Mouse (Mus musculus) liver (tissue): ENCODE measurements around the gene Mecp2.
A peak's percentile ranks its signal among the peaks of the same experiment; 100 is the strongest.
"Not testable (repeated sequence)": the region's sequence is repeated elsewhere in the genome, so short reads cannot be mapped to it uniquely, and the experiment has no call there.

Experiments
- DNase-seq: peaks from one replicate; pipeline ENCODE4 v3.0.0-alpha.2; 2020; ENCODE audit warnings: mixed read lengths

Gene Mecp2

DNA sequence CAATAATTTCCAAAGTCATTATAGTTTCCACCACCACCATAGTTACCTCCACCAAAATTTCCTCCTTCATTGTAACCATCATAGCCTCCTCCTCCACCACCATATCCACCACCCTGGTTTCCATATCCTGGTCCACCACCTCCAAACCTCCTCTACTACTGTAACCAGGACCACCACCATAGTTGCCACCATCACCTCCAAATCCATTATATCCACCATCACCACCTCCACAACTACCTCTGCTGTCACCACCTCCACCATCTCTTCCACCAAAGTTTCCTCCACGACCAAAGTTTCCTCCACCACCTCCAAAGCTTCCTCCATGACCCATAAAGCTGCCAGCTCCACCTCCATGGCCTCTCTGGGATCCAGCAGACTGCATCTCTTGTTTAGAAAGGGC lies at the start of gene Mecp2:
Mecp2 (minus strand) TSS at position 101 of the 400 bp plus-strand sequence.
- DNase-seq = not testable (repeated sequence)

DNA sequence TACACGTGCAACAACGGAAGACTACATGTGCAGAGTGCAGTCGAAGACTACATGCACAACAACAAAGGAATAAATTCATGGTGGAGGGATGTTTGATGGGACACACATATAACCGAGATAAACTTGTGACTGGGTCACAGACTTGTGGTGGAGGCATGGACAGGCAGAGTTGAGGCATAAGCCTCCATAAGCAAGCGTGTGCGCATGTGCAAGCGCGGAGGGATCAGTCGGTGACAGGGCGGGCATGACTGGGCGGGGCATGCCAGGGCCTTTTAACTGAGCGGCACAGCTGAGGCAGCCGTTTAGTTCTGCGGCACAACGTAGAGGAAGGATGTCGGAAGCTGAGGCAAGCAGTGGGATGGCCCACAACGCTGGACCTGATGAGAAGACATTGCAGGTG lies 41.8 kb upstream of the Mecp2 start, which contains the start of gene Tktl1:
Tktl1 (plus strand) TSS at position 301 of the 400 bp plus-strand sequence.
- DNase-seq = no peak

DNA sequence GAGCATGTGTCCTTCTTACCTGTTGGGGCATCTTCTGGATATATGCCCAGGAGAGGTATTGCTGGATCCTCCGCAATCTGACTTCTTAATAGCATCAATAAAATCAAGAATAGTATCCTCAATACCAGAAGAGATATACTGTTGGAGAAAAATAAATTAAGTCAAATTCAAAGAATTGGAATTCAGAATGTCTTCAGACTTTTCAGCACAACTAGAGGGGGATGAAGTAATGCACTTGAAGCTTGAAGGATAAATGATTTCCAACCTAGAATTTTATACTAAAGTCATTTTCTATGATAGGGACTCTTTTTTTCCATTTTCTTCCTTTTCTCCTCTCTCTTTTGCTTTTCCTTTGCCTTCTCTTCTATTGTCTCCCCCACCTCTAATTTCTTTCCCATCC lies 32.6 kb upstream of the Mecp2 start, which contains the start of gene Tex28:
Tex28 (minus strand) TSS at position 101 of the 400 bp plus-strand sequence.
- DNase-seq = no peak

DNA sequence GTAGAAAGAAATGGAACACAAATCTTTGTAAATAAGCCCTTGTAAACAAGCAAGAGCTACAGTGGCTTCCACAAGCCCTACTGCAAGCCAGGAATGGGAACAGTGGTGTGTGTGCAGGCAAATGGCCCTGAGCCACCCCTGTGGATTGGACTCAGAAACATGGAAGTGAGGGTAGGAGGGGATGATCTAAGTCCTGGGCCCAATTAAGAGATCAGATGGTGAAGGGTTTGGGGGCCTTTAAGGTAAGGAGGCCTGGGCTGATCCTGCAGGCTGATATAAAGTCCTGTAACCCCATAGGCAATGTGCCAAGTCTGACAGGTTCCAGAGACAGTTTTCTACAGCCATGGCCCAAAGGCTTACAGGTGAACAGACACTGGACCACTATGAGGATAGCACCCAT lies 8.0 kb downstream of the Mecp2 start, which contains the start of gene Opn1mw:
Opn1mw (plus strand) TSS at position 301 of the 400 bp plus-strand sequence.
- DNase-seq = no peak

DNA sequence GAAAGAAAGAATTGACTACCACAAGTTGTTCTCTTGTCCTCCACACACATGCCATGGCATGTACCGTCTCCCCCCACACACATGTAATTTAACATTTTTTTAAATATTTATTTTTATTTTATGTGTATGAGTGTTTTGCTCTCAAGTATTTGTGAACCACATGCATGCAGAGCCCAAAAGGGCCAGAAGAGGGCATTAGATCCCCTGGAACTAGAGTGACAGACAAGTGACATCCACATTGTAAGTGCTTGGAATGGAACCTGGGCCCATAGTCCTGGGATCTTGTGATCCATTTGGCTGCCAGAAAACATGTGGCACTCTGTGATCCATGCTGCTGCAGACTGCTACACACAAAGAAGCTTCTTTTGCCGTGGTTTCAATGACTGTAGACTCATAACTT lies 10.2 kb downstream of the Mecp2 start:
- peak; percentile 3 for DNase-seq

DNA sequence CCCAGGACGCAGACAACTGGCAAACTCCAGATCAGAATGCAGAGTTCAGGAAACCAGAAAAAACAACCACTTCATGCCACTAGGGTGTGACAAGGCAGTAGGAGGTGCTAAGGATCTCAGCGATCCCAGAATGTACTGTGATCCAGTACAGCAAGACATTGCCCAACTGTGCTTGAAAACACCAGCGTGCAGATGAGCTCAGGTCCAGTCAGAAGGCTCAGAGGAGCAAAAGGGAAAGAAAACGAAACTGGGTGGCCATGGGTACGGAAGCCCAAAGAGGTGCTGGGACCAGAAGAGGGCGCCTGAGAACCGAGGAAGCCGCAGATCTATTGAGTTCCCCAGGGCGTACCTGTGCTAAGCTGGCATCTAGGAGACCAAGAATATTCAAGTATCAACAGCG lies 19.7 kb downstream of the Mecp2 start:
- DNase-seq = peak; percentile 55

DNA sequence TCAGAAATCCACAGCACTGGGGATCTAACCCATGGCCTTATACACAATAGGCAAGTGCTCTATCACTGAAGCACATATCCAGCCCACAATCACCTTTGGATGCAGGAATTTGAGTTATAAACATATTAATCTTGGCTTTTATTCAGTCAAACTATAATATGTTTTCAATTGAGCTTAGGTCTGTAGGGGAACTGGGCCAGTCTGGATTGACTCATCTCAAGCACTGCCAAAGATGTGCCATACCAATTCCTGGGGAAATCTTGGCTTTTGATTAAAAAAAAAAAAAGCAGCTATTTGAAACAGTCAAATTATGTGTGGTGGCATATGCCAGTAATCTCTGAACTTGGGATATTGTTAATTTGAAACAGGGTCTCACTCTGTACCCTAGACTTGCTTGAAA lies 21.1 kb downstream of the Mecp2 start:
- DNase-seq = no peak

DNA sequence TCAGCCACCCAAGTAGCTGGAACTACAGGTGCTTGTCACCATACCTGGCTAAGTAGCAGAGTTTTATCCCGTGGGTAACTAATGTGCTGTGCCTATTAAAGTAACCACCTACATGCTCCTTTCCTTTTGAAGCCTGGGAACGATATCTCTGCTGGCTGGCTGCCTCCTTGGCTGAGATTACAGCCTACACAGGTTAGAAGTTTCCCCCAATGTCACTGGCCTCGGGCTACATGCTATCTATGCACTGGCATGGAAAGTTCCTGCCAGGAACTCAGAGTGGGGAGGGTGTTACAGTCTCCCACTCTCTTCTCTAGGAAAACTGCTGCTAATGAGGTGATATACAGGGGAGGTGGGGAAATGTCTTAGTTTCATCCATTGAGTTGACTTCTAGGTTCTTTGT lies 26.4 kb downstream of the Mecp2 start:
- no peak for DNase-seq

DNA sequence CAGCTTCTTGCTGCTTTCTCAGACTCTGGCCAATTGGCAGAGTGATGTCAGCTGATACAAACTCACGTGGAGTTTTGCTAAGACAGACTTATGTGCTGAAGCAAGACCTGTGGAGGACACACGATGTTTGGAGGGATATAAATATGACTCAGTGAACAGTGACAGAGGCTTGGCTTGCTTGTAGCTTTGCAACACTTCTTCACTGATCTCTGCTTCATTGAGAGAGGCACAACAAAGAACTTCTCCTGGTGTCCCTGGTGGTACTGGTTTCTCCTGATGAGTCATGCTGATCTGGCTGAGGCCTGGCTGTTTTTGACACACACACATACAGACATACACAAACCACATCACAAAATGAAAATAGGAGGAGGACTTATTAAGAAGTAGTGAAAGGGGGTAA lies 29.2 kb downstream of the Mecp2 start:
- DNase-seq = no peak

DNA sequence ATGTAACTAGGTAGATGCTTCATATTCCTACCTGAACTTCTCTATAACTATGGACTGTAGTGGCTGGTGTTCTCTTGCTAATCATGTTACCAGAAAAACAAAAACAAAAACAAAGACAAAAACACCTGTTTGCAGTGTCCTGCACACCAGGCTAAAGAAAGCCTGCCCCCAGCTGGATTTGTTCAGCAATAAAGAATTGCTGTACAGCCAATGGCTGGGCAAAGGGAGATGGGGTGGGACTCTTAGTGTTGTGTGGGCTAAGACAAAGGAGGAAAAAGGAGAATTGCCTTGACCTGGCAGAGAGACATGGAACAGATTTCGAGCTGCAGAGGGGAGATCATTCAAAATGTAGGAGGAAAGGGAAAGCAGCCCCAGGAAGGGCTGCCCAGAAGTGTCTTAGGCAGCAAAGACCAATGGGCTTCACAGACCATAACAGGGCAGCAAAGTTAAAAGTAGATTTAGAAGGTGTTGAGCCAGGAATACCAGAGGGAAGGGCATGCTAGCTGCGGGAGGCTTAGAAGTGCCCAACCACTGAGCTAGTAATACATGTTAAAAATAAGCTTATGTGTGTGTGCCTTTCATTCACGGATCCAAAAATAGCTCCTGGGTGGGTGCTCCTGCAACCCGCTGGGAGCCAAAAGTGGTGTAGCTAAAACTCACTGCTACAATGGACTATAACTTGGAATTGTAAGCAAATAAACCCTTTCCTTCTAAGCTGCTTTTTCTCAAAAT lies 31.5 kb downstream of the Mecp2 start:
- no peak for DNase-seq

DNA sequence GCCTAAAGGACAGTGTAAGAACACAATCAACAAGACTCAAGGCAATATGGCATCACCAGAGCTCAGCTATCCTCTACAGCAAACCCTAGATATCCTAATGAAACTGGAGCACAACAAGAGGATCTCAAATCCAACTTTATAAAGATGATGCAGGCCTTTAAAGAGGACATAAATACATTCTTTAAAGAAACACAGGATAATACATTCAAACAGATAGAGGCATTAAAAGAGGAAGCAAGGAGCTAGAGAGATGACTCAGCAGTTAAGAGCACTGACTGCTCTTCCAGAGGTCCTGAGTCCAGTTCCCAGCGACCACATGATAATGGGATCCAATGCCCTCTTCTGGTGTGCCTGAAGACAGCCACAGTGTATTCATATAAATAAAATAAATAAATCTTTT lies 40.0 kb downstream of the Mecp2 start:
- no peak for DNase-seq

DNA sequence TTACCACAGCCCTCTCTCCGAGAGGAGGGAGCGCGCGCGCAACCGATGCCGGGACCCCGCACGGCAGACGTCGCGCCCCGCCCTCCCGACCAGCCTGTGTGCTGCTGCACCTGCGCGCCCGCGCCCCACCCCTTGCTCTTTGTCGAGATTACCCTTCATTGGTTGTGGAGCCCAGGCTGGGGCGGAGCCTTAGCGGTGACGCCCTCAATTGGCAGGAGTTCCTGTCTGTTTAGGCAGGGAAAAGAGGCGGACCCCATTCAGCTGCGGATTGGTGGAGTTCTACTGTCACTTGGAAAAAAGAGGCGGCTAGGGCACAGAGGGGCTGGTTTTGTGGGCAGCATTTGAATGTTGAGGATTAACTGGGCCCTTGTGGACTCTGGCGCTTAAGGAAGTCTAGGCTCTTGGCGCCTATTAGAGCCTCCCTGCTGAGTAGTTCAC lies 49.5 kb downstream of the Mecp2 start:
- DNase-seq = peak; percentile 97

DNA sequence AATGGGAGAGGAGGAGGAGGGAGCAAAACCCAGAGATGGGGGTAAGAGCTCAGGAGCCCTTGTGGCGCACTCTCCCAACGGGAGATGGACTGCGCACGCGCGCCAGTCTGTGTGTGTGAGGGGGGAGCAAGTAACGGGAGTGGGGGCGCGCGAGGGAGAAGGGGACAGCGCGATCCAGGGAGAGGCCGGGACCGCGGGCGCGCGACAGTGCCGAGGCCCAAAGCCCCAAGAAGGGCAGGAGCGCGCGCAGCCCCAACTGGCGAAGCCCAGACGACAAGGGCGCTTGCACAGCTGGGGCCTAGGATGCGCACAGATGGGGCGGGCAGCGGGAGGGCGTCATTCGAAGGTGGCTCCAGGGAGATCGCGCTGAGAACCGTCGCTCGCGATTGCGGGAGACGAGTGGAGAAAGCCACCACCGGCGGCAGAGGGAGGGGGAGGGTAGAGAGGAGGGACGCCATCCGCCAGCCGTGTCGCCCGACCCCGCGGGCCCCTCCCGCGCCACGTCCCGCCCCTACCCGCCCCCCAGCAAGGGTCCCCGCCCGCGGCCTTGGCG lies 50.1 kb downstream of the Mecp2 start:
- DNase-seq = peak; percentile 88

DNA sequence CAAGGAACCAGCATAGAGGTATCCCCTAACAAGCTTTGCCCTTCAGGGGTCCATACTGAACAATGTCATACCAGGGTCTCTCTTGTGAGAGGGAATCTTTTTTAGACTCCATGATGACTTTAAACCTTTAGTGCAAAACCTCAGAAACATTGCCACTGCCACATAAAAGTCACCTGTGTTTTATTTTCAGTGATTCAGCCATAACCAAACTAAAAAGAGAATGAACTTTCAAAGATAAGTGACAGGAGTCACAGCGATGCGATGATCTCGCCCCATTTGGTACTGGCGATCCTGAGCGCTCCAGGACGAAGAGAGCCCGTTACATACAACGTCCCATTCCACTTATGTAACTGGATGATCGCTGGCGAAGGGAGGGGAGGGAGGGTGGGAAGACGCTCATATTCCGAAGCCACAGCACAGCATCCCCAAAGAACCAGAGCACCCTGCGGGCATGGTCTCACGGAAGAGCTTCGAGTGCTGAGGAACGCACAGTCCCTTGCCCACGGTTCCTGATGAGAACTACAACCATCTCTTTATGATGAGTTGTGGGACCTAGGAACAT lies 50.8 kb downstream of the Mecp2 start:
- DNase-seq = peak; percentile 10

DNA sequence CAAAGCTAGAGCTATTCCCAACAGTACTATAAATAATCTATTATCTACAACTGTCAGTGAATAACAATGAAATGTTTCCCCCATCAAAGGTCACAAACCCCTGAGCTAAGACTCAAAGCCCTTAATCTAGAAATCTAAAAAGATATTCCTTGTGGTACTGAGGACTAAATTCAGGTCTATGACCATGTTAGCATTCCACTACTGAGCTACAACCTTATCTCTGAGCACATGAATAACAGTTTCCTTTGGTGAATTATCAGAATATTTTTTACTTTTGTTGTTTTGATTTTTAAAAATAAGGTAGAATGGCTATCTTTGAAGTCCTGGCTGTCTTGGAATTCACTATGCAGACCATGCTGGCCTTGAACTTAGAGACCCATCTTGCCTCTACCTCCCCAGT lies 64.4 kb downstream of the Mecp2 start:
- no peak for DNase-seq

DNA sequence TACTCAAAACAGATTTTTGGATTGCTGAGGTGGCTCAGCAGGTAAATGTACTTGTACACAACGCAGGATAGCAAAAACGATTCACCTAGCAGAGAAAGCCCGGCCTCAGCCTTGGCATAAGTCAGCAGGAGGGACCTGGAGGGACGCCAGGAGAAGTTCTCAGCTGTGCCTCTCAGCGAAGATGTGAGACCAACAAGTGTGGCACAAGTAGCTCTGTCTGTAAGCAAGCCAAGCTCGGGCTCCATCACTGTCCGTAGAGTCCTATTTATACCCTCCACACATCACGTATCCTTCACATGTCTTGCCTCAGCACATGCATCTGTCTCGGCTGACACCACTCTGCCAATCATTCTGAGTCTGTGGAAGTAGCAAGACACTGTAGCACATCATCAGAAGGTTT lies 67.3 kb downstream of the Mecp2 start:
- no peak for DNase-seq

DNA sequence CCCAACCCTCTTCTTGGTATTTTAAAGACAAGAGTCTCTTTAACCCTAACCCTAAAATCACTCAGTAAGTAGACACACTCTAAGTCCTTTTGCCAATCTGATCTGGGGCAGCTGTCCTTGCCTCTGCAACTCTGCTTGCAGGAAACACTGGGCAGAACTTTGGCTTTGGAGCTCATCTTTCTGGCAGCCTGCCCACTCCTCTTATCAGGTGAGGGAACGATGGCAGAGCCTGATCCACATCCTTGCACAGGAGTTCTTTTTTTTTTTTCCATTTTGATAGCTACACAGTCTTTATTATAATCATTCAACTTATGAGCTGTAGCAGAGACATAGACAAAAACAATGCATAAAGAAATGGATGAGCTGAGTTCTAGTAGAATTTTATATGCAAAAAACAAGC lies 90.1 kb downstream of the Mecp2 start:
- DNase-seq = no peak

DNA sequence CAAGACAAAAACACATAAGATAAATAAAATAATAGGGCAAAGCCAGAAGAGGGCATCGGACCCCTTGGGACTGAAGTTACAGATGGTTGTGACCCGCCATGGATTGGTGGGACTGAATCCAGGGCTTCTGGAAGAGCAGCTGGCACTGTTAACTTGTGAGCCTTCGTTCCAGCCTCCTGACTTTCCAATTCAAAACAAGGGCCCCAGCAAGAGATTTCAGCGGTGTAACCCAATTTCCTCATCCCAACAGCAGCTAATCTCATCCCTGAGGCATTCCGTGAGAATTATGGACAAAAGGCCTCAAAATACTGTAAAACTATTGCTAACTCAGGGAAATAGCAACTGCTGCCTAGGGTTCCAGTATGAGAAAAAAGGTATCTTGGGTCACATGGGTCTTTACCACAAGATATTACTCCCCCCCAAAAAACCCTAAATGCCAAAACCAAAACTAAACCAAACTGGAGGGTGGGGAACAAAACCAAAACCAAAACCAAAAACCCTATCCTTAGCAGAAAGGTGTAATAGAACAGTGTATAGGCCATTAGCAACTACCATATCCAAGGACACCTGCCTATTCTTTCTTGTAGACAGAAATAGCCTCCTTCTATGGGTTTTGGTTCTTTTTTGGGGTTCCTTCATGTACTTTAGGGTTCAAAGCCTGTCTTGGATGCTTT lies 97.3 kb downstream of the Mecp2 start:
- no peak for DNase-seq

DNA sequence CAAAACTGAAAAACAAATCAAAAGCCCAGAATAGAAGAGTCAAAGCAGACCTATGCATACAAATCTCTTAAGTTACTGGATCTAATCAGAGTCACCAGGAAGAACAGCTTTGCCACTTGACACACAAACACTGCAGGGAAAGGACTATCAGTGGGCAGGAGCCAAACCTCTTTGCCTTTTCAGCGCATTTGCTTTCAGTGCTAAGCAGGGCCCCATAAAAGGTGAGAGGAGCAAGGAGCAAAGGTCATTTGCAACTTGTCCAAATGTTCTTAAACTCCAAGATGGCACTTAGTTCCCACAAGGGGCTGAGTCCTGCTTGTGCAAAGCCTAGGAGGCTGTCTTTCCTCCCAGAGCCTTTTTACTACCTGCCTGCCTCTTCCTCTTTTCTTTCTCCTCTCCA lies 105.2 kb downstream of the Mecp2 start:
- DNase-seq = no peak

DNA sequence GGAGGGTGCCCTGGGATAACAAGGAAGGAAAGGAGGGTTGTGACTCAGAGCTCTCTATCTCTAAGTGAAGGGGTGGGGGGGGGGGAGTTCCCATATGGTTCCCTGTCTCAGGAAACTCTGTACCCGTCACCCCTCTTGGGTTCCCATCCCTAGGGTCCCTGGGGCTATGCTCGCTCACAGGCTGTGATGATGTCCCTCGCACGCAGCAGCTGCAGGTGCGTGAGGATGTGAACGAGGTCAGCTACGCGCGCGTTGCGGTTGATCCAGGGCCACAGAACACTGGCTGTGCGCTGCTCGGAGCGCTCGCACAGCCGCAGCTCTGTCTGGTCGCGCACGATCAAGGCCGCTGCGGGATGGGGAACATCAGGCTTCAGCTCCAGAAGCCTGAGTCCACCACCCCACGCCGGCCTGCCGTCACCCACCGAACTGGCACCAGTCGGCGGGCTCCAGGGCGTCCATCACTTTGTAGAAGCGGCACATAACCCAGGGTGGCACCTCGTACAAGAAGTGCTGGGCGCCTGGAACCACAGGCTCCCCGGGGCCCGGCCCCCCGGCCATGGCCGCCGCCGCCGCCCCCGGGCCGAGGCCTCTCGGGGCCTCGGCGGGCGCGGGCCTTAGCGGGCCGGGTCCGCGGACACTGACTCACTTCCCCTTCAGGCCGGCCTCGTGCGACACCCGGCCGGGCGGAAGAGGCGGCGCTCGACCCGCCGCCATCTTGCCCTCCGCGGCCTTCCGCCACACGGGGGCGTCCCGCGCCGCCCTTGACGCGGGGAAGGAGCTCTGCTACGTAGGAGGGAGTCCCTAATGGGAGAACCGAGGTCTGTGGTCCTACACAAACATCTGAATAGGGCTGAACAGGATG lies 111.7 kb downstream of the Mecp2 start, which contains the start of gene Irak1:
Irak1 (minus strand) TSS at position 731 of the 862 bp plus-strand sequence.
- peak; percentile 86 for DNase-seq

DNA sequence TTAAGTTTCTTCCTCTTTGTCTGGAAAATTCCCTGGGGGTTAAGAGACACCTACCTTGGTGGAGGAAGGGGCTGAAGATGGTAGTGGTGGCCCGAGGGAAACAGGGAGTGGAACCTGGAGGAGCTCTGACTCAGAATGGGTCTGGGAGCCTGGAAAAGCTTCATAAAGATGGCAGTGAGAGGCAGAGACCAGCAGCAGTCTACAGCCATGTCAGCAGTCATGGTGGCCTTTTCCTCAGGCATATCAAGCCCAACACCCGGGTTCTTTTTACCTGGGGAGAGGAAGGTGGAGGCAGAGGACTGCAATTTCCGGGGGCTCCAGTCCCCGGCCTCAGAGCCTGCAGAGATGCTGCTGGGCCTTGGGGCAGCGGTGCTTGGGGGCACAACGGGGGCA lies 112.4 kb downstream of the Mecp2 start:
- DNase-seq = no peak

DNA sequence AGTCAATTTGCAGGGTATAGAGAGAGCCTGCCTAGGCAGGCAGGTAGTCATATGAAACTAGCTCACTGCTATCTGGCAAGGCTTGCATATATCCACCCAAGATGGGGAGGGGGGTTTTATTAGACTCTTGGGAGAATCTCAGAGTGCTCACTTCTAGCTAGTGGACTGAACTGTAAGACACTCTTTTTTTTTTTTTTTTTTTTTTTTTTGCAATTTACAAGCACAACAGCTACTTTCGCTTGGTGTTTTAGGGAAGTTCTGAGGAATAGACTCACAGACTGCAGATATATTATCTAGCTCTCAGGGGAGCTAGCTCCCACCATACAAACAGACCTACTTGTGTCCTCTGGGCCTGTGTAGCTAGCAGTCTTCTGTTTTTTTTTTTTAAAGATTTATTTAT lies 120.6 kb downstream of the Mecp2 start:
- DNase-seq = no peak

DNA sequence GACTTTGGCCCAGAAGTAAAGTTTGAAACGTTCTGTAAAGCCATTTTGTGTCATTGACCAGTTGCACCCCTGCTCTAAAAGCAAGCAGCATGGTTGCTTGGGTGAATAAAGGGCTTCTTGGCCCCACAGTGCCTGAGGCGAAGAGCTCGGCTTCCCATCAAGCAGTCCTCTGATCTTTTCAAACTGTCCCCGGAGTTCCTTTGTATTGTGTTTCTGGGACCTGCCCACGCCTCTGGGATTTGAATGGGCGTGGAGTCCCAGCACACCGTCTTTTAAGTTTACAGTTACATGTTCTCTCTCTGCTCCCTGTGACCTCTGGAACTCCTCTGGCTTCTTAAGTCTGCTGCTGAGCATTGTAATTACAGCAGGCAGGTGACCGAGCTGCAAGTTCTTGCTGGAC lies 127.1 kb downstream of the Mecp2 start:
- DNase-seq = no peak
